Mouse (Mus musculus): ENCODE data around the gene Iqcg. TPM values are rescaled to one million over a fixed set of nuclear protein-coding genes. Genes with fewer than 3 reads are reported as not detected.

Iqcg gene
- 0.21 and 0.24 TPM in 2 replicates for polyA plus RNA-seq (2012; rRNA removed; ENCODE audit: low replicate concordance)

DNA sequence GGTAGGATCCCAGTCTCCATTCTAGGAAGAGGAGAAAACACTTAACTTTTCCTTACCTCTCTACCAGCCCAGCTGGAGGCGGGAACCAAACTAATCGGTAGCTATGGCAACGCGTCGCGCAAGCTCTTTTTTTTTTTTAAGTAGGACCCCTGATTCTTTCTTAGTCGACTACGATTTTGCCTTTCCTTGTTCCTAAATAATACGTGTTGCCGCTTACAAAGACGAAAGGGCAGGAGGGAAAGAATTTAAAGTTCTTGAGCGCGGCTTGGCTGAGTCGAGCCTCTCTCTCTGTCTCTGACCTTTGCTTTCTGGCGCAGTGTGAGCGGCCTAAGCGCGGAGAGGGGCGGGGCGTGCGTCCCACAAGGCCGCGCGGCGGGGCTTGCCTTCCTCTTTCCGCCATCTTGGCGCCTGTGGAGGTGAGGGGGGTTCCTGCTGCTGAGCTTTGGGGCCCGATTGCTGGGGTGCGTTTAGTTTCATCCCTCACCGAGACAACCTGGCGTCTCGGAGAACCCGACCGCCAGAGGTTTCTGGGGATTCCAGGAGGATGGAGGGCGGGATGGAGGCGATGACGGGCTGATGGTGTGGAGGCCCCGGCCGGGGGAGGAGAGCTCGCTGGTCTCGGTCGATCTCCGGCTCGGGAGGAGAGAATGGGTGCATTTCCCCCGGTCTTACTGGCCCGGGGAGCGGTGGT, at the start of gene Iqcg, which contains the start of gene Rpl35a:
Iqcg (minus strand) TSS at position 124 of the 691 bp plus-strand sequence.
Rpl35a (plus strand) TSS at position 359 of the 691 bp plus-strand sequence.

DNA sequence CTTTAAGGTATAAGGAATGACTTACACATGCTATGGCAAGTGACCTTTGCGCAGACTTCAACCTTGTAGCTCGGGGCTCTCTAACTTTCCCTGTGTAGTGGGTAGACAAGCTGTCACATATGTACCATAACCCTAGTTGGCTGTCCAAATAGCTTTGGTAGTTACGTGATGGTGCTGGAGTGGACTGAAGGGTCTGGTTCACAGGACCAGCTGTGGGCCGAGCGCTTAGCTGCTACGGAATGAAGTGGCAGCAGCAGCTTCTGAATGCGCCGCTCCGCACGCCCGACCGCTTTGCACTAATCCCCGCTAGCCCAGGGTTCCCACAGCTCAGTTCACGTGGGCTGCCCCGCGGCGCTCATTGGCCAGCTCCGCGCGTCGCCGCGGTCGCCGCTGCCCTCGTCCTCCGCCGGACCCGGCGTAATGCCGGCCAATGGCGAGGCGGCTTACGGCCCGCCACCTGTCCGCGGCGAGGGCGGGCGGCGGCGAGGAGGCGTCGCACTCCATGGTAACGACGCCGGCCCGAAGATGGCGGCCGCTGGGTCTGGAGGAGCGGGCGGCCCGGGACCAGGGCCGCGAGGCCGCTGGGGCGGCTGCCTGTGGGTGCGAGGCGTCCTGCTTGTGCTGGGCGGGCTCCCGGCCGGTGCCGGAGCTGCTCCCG, 6.1 kb upstream of the Iqcg start, which contains the start of gene Lmln:
Lmln (plus strand) TSS at position 498 of the 658 bp plus-strand sequence.

Other genes with a start within 250 kb of the Iqcg start
- gene Smbd1, start 245.7 kb downstream of the Iqcg start, polyA plus RNA-seq (2012; rRNA removed; ENCODE audit: low replicate concordance): not detected in 2 replicates
- 11.6 and 13.7 TPM in 2 replicates for gene Fyttd1, start 178.7 kb downstream of the Iqcg start, polyA plus RNA-seq (2012; rRNA removed; ENCODE audit: low replicate concordance)
- 37.5 and 43.6 TPM in 2 replicates for gene Rubcn, start 178.5 kb downstream of the Iqcg start, polyA plus RNA-seq (2012; rRNA removed; ENCODE audit: low replicate concordance)
- 35.1 and 39.6 TPM in 2 replicates for gene Lrch3, start 142.1 kb downstream of the Iqcg start, polyA plus RNA-seq (2012; rRNA removed; ENCODE audit: low replicate concordance)
- gene Rpl35a, start 235 bp upstream of the Iqcg start, polyA plus RNA-seq (2012; rRNA removed; ENCODE audit: low replicate concordance): 259 and 500 TPM in 2 replicates
- 1.9 and 3.3 TPM in 2 replicates for gene Lmln, start 6.3 kb upstream of the Iqcg start, polyA plus RNA-seq (2012; rRNA removed; ENCODE audit: low replicate concordance)
- 23.9 and 37.1 TPM in 2 replicates for gene Osbpl11, start 128.9 kb upstream of the Iqcg start, polyA plus RNA-seq (2012; rRNA removed; ENCODE audit: low replicate concordance)
- 11.0 and 18.1 TPM in 2 replicates for gene Snx4, start 195.2 kb upstream of the Iqcg start, polyA plus RNA-seq (2012; rRNA removed; ENCODE audit: low replicate concordance)